Mouse (Mus musculus) left cerebral cortex, postnatal 4 days (tissue): ENCODE measurements around the gene Mtch1. TPM values are rescaled to one million over a fixed set of nuclear protein-coding genes. Genes with fewer than 3 reads are reported as not detected.

Experiments used
- total RNA-seq, 2 experiments: library from RNA; stranded (reverse); gene quantifications; 2 replicates each; pipeline ENCODE4 v1.2.3; 2021

Mtch1 gene
- total RNA-seq, 2 experiments from 2014 or later, result 489 to 514 TPM

Other genes starting within 250 kb of the Mtch1 start
- 1 to 10 TPM in 1 of 2 experiments, under 1 TPM in 1; 0.54 to 1.0 TPM for gene Rab44, start 233.8 kb downstream of the Mtch1 start, total RNA-seq
- 10 to 100 TPM; 67.9 to 81.9 TPM for gene Cpne5, start 109.8 kb downstream of the Mtch1 start, total RNA-seq
- 10 to 100 TPM; 35.1 to 40.5 TPM for gene Ppil1, start 83.7 kb downstream of the Mtch1 start, total RNA-seq
- gene BC004004, start 79.1 kb downstream of the Mtch1 start, total RNA-seq, result 100 to 1,000 TPM; 102 to 107 TPM
- gene Pi16, start 30.3 kb downstream of the Mtch1 start, total RNA-seq, result 1 to 10 TPM; 1.4 to 2.0 TPM
- 1 to 10 TPM; 4.5 to 6.4 TPM for gene Fgd2, start 13.0 kb upstream of the Mtch1 start, total RNA-seq
- 10 to 100 TPM; 10.5 to 12.3 TPM for gene Pim1, start 142.8 kb upstream of the Mtch1 start, total RNA-seq
- not detected for gene Gm17657, start 201.7 kb upstream of the Mtch1 start, total RNA-seq
- gene Tbc1d22b, start 201.9 kb upstream of the Mtch1 start, total RNA-seq, result 10 to 100 TPM; 45.0 to 46.2 TPM
- gene Tmem217, start 204.5 kb upstream of the Mtch1 start, total RNA-seq, result not detected